Mouse (Mus musculus) kidney, postnatal 4 days (tissue): ENCODE results near the gene Wdr90.

ENCODE experiments used
- DNase-seq, 2 experiments: peaks; one replicate each; pipeline ENCODE4 v3.0.0; 2021; ENCODE audit warnings: mixed read lengths in 2 of 2

Gene Wdr90

GRCm38 (mm10) chr17:25843636-25844395 is 17.5 kb downstream of the Wdr90 start:
- peak in 1 of 2 experiments; percentile 20 for DNase-seq

DNA sequence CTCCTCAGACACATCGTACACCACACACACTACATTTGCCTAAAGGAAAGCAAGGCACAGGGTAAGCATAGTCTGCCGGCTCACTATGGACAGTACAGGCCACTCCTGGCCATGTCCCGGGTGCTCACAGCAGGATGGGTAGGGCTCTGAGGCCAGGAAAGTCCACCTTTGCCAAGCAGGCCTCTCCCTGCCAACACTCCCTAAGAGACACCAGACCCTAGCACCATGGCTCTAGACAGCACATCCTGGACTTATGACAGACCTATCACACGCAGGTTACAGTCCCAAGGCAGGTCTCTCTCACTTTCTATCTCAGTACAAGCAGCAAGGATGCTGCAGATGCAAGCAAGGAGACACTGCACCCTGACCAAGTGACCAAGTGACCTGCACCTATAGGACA is 18.2 kb downstream of the Wdr90 start:
- no peak for DNase-seq

DNA sequence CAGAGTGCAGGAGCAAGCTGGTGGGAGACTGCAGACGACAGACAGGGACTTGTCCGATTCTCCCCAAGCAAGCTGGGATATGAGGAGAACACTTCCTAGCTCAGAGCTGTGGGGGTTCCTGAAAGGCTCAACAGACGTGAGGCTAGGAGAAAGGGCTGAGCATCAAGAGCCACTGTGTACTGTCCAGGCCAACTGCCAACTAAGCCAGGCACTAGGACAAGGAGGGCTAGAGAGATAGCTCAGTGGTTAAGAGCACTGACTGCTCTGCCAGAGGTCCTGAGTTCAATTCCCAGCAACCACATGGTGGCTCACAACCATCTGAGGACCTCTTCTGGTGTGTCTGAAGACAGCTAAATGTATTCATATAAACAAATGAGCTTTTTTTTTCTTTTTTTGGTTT is 18.8 kb downstream of the Wdr90 start:
- DNase-seq, result no peak

DNA sequence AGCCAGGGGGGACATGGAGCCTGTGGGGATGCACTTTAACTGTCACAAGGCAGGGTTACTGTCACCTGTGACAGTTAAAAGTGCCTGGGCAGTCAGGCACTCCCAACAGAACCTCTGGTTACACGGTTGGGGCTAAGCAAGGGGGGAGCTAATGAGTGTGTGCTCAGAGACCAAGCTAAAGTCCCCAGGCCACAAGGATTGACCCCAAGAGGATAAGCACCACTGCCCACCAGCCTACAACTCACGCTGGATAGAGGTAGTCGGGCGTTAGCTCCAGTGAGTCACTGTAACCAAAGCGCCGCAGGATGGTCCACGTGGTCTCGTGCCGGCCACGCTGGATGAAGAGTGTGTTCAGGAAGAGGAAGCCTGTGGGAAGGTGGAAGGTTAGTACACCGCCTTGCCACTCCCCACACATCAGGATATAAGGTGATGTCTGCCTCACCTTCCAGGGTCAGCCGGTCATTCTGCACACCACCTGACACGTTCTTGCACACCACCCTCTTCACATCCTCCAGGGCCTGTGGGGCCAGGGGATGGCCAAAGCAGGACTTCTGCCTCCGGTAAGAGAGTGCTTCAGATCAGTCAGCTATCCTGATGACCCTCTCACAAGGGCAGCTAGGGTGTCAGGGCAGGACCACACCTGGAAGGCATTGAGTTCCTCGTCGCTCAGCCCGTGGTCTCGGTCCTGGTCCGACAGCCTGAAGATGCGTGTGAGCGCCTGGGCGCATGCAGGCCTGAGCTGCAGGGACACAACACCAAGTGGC is 20.0 kb downstream of the Wdr90 start, which contains the start of gene Gm20683:
TSS of gene Gm20683 (minus strand) at position 647 of the 764 bp plus-strand sequence.
- no peak for DNase-seq

DNA sequence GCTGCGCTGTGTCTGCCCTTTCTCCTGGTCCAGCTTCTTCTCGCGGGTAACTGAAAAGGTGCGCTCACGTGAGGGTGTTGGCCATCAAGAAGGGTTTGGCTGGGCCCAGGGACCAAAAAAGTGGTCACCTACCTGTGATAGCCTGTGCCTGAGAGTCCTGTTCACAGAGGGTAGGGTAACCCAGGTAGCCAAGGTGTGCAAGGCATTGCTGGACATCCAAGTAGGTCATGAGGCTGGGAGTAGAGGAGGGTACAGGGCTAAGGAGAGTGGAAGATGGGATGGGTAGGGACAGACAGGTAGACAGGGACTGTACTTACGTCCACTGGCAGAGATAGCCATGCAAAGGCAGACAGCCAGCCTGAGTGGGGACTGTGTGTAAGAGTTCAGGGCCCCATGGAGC is 20.8 kb downstream of the Wdr90 start:
- no peak for DNase-seq

- DNase-seq, result peak in 1 of 2 experiments; percentile 47
These were observed 21.7 kb downstream of the Wdr90 start for GRCm38 (mm10) chr17:25839455-25840235.

DNA sequence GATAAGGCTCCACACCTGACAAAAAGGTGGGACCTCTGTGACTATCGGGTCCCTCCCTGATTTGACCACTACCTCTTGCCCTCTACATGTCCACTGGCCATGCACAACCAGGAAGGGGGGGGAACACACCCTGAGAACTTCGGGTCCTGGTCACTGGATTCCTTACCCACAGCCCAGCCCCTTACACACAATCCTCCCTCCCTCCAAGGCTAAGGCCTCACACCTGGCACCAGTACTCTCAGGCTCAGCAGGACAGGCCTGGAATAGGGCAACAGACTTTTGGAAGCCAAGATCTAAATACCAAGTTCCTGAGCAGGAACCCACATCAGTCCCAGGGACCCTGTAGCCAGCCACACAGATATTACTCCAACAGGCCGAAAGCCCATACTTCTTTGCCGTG is 22.4 kb downstream of the Wdr90 start:
- no peak for DNase-seq

DNA sequence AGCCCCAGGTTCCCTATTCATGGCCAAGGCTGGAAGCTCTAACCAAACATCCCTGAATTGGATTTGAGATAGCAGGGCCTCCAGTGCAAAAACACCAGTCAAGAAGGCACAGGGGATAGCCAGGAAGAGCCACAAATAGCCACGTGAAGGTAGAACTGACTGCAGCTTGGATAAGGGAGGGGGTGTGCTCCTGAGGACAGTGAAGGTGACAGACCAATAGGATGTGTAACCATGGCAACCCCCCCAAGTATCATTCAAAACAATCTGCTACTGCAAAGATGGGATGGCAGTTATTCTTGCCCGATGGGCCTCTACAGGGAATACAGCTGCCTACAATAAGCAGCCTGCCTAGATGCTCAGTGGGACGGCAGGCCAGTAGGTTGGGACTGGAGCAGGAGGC is 23.8 kb downstream of the Wdr90 start:
- DNase-seq, result no peak

- DNase-seq, result peak; percentile 76 to 86
These were observed 24.3 kb downstream of the Wdr90 start, which contains the start of gene Rhbdl1 for GRCm38 (mm10) chr17:25837076-25837410. TSS of gene Rhbdl1 (minus strand) at chr17:25837295.

GRCm38 (mm10) chr17:25836397-25837075 is 24.8 kb downstream of the Wdr90 start:
- peak; percentile 45 to 68 for DNase-seq

DNA sequence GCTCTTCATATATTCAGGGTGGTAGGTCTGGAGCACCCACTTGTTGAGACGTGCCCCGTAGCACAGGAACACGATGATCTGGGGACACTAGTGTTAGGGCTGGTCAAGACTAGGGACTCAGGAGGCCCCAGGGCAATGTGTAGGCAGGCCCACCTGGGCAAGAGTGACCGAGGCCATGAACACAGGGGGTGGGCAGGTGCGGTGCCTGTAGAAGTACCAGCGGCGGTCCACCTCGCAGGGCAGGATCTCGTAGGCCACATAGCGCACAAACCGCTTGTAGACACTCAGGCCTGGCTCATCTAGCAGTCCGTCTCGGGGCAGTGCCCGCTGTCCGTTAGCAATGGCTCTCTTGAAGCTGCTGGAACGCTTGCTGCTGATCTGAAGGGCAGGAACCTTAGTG is 25.5 kb downstream of the Wdr90 start:
- peak in 1 of 2 experiments; percentile 36 for DNase-seq

DNA sequence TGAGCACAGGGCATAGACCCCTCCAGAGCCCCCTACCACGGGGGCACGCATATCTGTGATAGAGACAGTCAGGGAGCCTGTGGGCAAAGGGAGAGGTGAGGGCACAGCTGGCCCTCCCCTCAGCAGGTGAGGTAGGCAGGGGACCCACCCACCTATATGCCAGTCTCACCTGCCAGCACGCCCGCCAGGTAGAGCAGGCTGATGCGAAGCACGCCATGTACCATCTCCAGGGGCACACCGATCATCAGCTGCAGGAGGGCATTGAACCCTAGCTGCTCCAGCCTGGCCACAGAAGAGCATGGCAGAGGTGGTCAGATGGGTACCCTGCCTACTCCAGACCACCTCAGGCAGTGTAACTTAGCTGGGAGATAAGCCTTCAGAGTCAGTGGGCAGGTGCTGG is 26.0 kb downstream of the Wdr90 start:
- DNase-seq, result no peak

DNA sequence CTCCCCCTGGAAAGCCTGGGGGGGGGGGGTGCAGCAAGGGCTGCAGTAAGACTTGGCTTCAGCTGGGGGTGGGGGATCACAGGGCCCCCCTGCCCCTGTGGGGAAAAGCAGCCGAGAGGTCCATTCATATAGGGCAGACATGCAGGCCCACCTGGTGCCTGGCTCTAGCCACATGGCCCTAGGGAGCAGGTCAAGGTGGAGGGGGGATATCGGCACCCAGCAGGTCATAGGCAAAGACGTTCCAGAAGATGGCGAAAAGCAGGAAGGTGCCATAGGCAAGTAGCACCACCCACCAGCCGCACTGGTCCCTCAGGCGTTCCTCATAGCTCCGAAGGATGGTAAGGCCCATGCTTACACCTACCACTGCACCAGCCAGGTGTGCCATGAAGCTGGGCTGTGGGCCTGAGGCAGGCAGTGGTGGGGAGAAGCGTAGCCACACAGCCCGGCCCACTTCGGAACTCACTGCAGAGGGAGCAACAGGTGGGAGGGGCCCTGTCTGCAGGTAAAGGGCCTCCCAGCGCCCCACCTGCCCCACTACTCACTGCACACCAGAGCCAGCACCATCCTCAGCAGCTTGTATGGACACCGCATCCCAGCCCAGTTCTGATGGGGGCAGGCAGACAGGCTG is 26.6 kb downstream of the Wdr90 start:
- DNase-seq, result peak in 1 of 2 experiments; percentile 13

DNA sequence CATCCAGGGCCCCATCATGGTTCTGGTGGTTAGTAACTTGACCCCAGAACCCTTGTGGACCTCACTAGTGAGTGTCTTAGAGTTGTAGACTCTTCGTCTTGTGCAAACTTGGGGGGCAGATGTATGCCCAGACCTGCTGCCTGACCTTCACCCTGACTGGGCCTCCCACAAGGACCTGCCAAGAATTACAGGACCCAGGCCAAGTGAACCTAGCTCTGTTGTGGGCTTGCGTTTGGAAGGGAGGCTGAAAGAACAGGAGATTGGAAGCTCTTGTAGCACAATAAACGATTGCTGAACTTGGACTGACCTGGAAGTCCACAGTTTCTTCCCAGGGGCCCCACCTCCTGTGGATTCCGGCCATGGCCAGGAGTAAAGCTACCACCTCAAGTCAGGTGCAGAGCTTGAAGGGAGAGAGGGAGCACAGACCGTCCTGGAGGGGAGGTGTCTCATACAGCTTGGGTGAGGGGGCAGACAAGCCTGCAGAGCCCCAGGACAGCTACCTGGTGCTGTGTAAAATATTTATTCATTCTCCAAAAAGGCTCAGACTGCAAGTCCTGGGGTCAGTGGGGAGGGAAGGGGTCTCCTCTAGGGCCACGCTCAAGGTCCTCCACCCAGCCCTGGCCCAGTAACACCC is 27.2 kb downstream of the Wdr90 start:
- DNase-seq, result peak in 1 of 2 experiments; percentile 41

- peak; percentile 95 to 97 for DNase-seq
These were observed 28.0 kb downstream of the Wdr90 start, which contains the start of gene Stub1 for GRCm38 (mm10) chr17:25833291-25833663. TSS of gene Stub1 (minus strand) at chr17:25833404.

DNA sequence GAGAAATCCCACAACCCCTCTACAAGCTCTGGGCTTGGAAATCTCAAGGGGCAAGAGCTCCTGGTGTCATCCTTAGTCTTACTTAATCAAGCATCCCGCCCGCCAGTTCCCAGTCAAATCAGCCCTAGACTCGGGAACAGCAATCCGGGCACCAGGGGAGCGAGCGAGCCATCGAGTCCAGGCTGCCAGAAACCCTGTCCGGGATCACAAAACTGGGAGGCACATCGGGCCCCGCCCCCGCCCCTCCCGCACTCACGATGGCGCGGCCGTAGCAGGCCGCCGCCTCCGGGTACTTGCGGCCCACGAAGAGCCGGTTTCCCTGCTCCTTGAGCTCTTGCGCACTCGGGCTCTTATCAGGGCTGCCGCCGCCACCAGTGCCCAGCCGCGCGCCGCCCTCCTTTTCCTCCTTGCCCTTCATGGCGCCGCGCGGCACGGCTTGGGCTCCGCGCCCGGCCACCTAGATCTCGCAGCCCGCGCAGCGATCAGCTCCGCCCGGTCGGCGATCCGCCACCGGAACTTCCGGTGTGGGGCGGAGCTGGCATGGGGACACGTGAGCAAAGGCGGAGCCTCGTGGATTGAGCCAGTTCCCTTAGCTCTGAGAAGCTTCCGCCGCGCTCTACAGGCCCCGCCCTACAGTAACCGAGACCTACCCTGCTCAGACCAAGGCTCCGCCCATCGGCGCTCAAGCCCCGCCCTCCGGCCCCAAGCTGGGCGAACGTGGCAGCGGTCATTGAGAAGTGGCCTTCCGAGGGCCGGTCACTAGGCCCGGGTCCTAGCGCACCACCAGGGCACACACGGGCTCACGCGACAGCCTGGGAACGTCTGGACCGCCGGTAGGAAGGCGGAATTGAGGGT is 28.6 kb downstream of the Wdr90 start:
- DNase-seq, result peak; percentile 100

DNA sequence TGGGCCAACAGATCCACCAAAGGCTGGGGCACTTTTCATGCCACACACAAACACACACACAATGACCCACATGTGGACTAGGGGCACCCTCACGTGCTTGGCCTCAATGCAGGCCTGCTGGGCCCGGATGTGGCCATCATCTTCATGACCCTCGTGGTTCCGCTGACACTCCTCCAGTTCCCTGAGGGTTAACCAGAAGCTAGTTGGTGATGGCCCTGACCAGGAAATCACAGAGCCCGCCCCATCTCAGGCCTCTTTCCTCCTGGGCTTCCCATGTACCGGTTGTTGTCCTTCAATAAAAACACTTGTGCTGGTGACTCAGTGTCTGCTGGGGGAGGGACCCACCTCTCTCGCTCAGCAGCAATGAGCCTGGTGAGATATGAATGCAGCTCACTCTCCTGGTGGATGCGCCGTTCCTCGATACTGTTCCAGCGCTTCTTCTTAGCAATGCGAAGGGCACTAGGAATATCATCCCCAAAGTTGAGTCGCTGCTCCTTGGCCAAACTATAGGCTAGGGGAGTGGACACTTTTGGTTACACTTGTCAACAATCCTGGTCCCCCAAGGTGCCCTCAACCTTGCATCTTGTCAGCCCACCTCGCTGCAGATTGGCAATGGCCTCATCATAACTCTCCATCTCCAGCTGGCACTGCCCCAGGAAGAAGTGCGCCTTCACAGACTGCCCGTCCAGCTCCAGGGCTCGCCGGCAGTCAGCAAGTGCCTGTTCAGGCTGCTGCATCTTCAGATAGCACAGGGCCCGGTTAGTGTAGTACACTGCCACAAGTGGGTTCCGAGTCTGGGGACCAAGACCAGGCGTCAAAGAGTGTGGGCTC is 29.6 kb downstream of the Wdr90 start:
- peak; percentile 41 to 51 for DNase-seq

GRCm38 (mm10) chr17:25830806-25831431 is 30.4 kb downstream of the Wdr90 start:
- DNase-seq, result no peak

DNA sequence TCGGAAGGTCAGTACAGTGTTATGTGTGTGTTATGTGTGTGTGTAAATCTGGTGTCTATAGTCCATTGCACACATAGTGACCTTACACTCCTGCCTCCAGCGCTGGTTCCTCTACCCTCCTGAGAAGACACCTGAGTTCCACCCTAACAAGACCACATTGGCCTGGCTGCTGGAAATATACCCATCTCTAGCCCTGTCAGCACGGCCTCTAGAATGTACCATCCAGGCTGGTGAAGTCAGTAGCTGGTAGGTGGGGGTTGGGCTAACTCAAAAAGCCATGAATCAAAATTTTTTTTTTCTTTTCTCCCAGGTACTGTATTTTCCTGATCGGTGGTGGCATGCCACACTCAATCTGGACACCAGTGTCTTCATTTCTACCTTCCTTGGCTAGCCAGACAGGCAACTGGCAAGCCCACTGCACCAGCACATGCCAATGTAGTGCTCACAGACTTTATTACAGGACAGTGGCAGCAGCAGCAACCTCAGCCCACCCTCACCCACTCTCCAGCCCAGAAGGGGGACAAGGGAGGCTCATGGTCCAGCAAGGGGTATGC is 31.0 kb downstream of the Wdr90 start:
- no peak for DNase-seq
